Mouse (Mus musculus): ENCODE measurements around the gene Jak3.

Gene Jak3

GRCm38 (mm10) chr8:71676020-71676741, at the start of gene Jak3:
Gene Jak3, plus strand, starts transcription at chr8:71676296.
- no peak for DNase-seq (ENCODE audit: low spot score in 2 of 2)

GRCm38 (mm10) chr8:71626753-71627152, 49.3 kb upstream of the Jak3 start:
- DNase-seq (ENCODE audit: low spot score in 2 of 2) = no peak

GRCm38 (mm10) chr8:71627265-71628099, 48.6 kb upstream of the Jak3 start:
- no peak for DNase-seq (ENCODE audit: low spot score in 2 of 2)

GRCm38 (mm10) chr8:71628396-71629095, 47.5 kb upstream of the Jak3 start:
- DNase-seq (ENCODE audit: low spot score in 2 of 2) = no peak

- DNase-seq (ENCODE audit: low spot score in 2 of 2) = peak; percentile 84 to 92
Measured at GRCm38 (mm10) chr8:71629096-71629697, 46.9 kb upstream of the Jak3 start.

- DNase-seq (ENCODE audit: low spot score in 2 of 2) = no peak
Measured at GRCm38 (mm10) chr8:71629781-71630212, 46.3 kb upstream of the Jak3 start.

GRCm38 (mm10) chr8:71630761-71631160, 45.3 kb upstream of the Jak3 start:
- no peak for DNase-seq (ENCODE audit: low spot score in 2 of 2)

GRCm38 (mm10) chr8:71631897-71632296, 44.2 kb upstream of the Jak3 start:
- DNase-seq (ENCODE audit: low spot score in 2 of 2) = no peak

- DNase-seq (ENCODE audit: low spot score in 2 of 2) = no peak
Measured at GRCm38 (mm10) chr8:71633164-71633563, 42.9 kb upstream of the Jak3 start.

- DNase-seq (ENCODE audit: low spot score in 2 of 2) = no peak
Measured at GRCm38 (mm10) chr8:71633981-71634667, 42.0 kb upstream of the Jak3 start.

GRCm38 (mm10) chr8:71637149-71638095, 38.7 kb upstream of the Jak3 start:
- no peak for DNase-seq (ENCODE audit: low spot score in 2 of 2)

- no peak for DNase-seq (ENCODE audit: low spot score in 2 of 2)
Measured at GRCm38 (mm10) chr8:71638321-71638720, 37.8 kb upstream of the Jak3 start.

GRCm38 (mm10) chr8:71639318-71639717, 36.8 kb upstream of the Jak3 start:
- no peak for DNase-seq (ENCODE audit: low spot score in 2 of 2)

- DNase-seq (ENCODE audit: low spot score in 2 of 2) = no peak
Measured at GRCm38 (mm10) chr8:71645510-71645909, 30.6 kb upstream of the Jak3 start.

- DNase-seq (ENCODE audit: low spot score in 2 of 2) = no peak
Measured at GRCm38 (mm10) chr8:71654600-71654999, 21.5 kb upstream of the Jak3 start.

GRCm38 (mm10) chr8:71657816-71658215, 18.3 kb upstream of the Jak3 start:
- DNase-seq (ENCODE audit: low spot score in 2 of 2) = no peak

GRCm38 (mm10) chr8:71658515-71659049, 17.5 kb upstream of the Jak3 start:
- DNase-seq (ENCODE audit: low spot score in 2 of 2) = no peak

GRCm38 (mm10) chr8:71659751-71660150, 16.3 kb upstream of the Jak3 start:
- DNase-seq (ENCODE audit: low spot score in 2 of 2) = no peak

- DNase-seq (ENCODE audit: low spot score in 2 of 2) = peak in 1 of 2 experiments; percentile 87
Measured at GRCm38 (mm10) chr8:71660325-71661120, 15.6 kb upstream of the Jak3 start.

Measured in left cerebral cortex, adult 9 months (tissue).